Mouse (Mus musculus) ES-Bruce4 (cell line): ENCODE measurements around the gene Phospho2. TPM values are rescaled to one million over a fixed set of nuclear protein-coding genes. Genes with fewer than 3 reads are reported as not detected.

ENCODE experiments used
- H3K27ac ChIP-seq: 2 replicates; pipeline ENCODE4 v1.5.1; 2012; ENCODE audit warnings: low read length, inconsistent platforms; ENCODE audit not compliant: insufficient read depth
- H3K27me3 ChIP-seq: 2 replicates; pipeline ENCODE4 v1.6.1; 2012; ENCODE audit warnings: mild to moderate bottlenecking, low read length, inconsistent platforms; ENCODE audit not compliant: control insufficient read depth, poor library complexity, insufficient read depth, severe bottlenecking
- H3K36me3 ChIP-seq: 2 replicates; pipeline ENCODE4 v1.6.1; 2012; ENCODE audit warnings: inconsistent platforms, mild to moderate bottlenecking, low read length, moderate library complexity; ENCODE audit not compliant: control insufficient read depth, poor library complexity, insufficient read depth, severe bottlenecking
- H3K4me1 ChIP-seq: one replicate; pipeline ENCODE4 v1.8.1; 2011; ENCODE audit warnings: low read length; ENCODE audit not compliant: control insufficient read depth, insufficient read depth
- H3K4me3 ChIP-seq: 2 replicates; pipeline ENCODE4 v1.5.1; 2011; ENCODE audit warnings: low read depth, mild to moderate bottlenecking, low read length
- H3K9ac ChIP-seq: 2 replicates; pipeline ENCODE4 v1.6.1; 2012; ENCODE audit warnings: low read depth, mild to moderate bottlenecking, inconsistent platforms; ENCODE audit not compliant: poor library complexity, severe bottlenecking
- H3K9me3 ChIP-seq: replicated peaks from 2 replicates; pipeline ENCODE4 v1.6.1; 2012; ENCODE audit warnings: mild to moderate bottlenecking, low read length, inconsistent platforms; ENCODE audit not compliant: control insufficient read depth, poor library complexity, insufficient read depth, severe bottlenecking
- CTCF ChIP-seq: IDR thresholded peaks from one replicate; pipeline ENCODE4 v1.8.1; 2011; ENCODE audit warnings: low read depth, low read length
- EP300 ChIP-seq: IDR thresholded peaks from 2 replicates; pipeline ENCODE4 v1.6.1; 2011; ENCODE audit warnings: low read depth, low read length; ENCODE audit not compliant: insufficient read depth
- POLR2A ChIP-seq: IDR thresholded peaks from one replicate; pipeline ENCODE4 v1.8.1; 2011; ENCODE audit warnings: low read length; ENCODE audit not compliant: insufficient read depth
- polyA plus RNA-seq: library from polyadenylated mRNA; stranded (reverse); fragments of >200 nt; gene quantifications from 2 replicates; pipeline ENCODE4 v1.2.4, GENCODE M21; 2011; ENCODE audit warnings: low read depth; ENCODE audit not compliant: missing spikeins, insufficient read depth, insufficient read length

Phospho2 gene
- polyA plus RNA-seq: 10.2 and 11.2 TPM in 2 replicates

GRCm38 (mm10) chr2:69789429-69790069, at the start of gene Phospho2, which contains the start of gene Ccdc173:
Gene Phospho2 (plus strand): TSS chr2:69789623.
Gene Ccdc173 (minus strand): TSS chr2:69789575.
- H3K4me3 ChIP-seq: peak within 1 kb of the TSS; percentile 82
- H3K36me3 ChIP-seq: no peaks in the 10 kb centered on the region; the same call in 1 of the 2 replicates
- no peaks in the 10 kb centered on the region for H3K27me3 ChIP-seq
- 0 out of 2 replicates have a peak within 1 kb of the TSS, but pooled peaks have one; percentile 5 for H3K27ac ChIP-seq
- H3K4me1 ChIP-seq: peaks cover 2% of the 10 kb centered on the region
- H3K9me3 ChIP-seq: no peaks in the 10 kb centered on the region
- peak within 1 kb of the TSS; percentile 50 for H3K9ac ChIP-seq
- TF ChIP-seq EP300: no peak
- TF ChIP-seq POLR2A: no peak
- no peak for TF ChIP-seq CTCF

GRCm38 (mm10) chr2:69745091-69745490, 44.3 kb upstream of the Phospho2 start:
- TF ChIP-seq POLR2A (no peak), CTCF (peak; percentile 35)
- Histone ChIP-seq H3K27ac (no peak overlapping the region), H3K9ac (no peak overlapping the region), H3K36me3 (peaks cover 26% of the 10 kb centered on the region), H3K27me3 (no peaks in the 10 kb centered on the region), H3K4me1 (no peaks in the 10 kb centered on the region), H3K9me3 (no peaks in the 10 kb centered on the region), H3K4me3 (no peak overlapping the region)

GRCm38 (mm10) chr2:69760980-69761379, 28.4 kb upstream of the Phospho2 start:
- TF ChIP-seq EP300: no peak
- no peak for TF ChIP-seq POLR2A
- TF ChIP-seq CTCF: no peak
- Histone ChIP-seq H3K9ac (no peak overlapping the region), H3K4me3 (no peak overlapping the region), H3K27me3 (no peaks in the 10 kb centered on the region), H3K27ac (no peak overlapping the region), H3K4me1 (no peaks in the 10 kb centered on the region), H3K9me3 (no peaks in the 10 kb centered on the region), H3K36me3 (no peaks in the 10 kb centered on the region)

GRCm38 (mm10) chr2:69763340-69763739, 26.1 kb upstream of the Phospho2 start:
- Histone ChIP-seq H3K4me1 (no peaks in the 10 kb centered on the region), H3K27ac (no peak overlapping the region), H3K9ac (no peak overlapping the region), H3K9me3 (no peaks in the 10 kb centered on the region), H3K36me3 (no peaks in the 10 kb centered on the region), H3K27me3 (no peaks in the 10 kb centered on the region), H3K4me3 (no peak overlapping the region; the same call in 1 of the 2 replicates)
- TF ChIP-seq CTCF (no peak), POLR2A (no peak), EP300 (no peak)

- H3K27me3 ChIP-seq: no peaks in the 10 kb centered on the region
- H3K36me3 ChIP-seq: no peaks in the 10 kb centered on the region
- no peak overlapping the region for H3K27ac ChIP-seq
- no peaks in the 10 kb centered on the region for H3K9me3 ChIP-seq
- TF ChIP-seq POLR2A: no peak
- TF ChIP-seq EP300: no peak
- TF ChIP-seq CTCF: no peak
- no peak overlapping the region for H3K4me3 ChIP-seq
- no peak overlapping the region for H3K9ac ChIP-seq
- no peaks in the 10 kb centered on the region for H3K4me1 ChIP-seq
Observed at GRCm38 (mm10) chr2:69764716-69765115, 24.7 kb upstream of the Phospho2 start.

GRCm38 (mm10) chr2:69773331-69773730, 16.1 kb upstream of the Phospho2 start:
- no peaks in the 10 kb centered on the region for H3K27me3 ChIP-seq

More at GRCm38 (mm10) chr2:69773331-69773730, 16.1 kb upstream of the Phospho2 start:
- H3K4me3 ChIP-seq: no peak overlapping the region
- no peaks in the 10 kb centered on the region for H3K4me1 ChIP-seq
- H3K36me3 ChIP-seq: no peaks in the 10 kb centered on the region
- no peaks in the 10 kb centered on the region for H3K9me3 ChIP-seq
- TF ChIP-seq CTCF (no peak), POLR2A (no peak), EP300 (no peak)
- no peak overlapping the region for H3K27ac ChIP-seq
- no peak overlapping the region for H3K9ac ChIP-seq
